Mouse (Mus musculus): ENCODE results near the gene Map2k7. TPM values are rescaled to one million over a fixed set of nuclear protein-coding genes. Genes with fewer than 3 reads are reported as not detected.

Gene Map2k7
- total RNA-seq (2021) = 10 to 100 TPM; 75.8 to 82.8 TPM
- long read RNA-seq, experiment 1, transcript Map2k7-201 (13 exons, 1,626 nt) = minor isoform, 5 of 28 reads
- long read RNA-seq, experiment 1, transcript Map2k7-202 (12 exons, 3,525 nt) = major isoform, 18 of 28 reads
- long read RNA-seq, experiment 1, partial matches to known transcripts = 2 of 28 reads
- long read RNA-seq, experiment 1, other reads (novel, unspliced or antisense) = 2 of 28 reads
- long read RNA-seq, experiment 2, transcript Map2k7-202 (12 exons, 3,525 nt) = major isoform, 14 of 24 reads
- long read RNA-seq, experiment 2, partial matches to known transcripts = 4 of 24 reads
- long read RNA-seq, experiment 2, other reads (novel, unspliced or antisense) = 2 of 24 reads

DNA sequence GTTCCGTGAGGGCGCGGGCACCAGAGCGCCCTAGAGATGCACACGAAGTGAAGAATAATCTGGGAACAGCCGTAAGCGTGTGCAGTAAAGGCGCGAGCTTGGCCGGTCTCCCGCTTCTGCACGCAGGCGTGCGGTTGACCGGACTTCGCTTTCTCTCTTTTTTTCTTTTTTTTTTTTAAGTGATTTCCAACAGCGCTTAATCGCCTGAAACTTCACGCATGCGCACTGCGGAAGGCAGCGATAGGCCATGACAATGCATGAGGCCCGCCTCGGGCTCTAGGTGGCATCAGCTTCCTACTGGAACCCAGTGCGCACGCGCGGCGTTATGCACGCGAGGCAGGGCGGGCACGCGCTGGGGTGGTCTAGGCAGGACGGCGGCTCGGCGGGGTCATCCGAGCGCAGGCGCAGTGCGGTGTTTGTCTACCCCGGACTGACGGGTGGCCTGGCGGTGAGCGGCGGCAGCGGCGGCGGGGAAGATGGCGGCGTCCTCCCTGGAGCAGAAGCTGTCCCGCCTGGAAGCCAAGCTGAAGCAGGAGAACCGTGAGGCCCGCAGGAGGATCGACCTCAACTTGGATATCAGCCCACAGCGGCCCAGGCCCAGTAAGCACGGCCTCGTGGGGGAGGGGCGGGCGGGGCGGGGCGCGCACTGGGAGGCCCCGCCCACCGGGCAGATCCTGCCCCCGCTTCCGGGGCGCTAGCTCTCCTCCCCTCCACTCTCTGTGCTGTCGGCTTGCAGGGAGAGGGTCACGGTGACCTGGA is at the start of gene Map2k7, which contains the start of gene Gm49320:
TSS of gene Map2k7 (plus strand) at position 307 of the 759 bp plus-strand sequence.
TSS of gene Gm49320 (plus strand) at position 432 of the 759 bp plus-strand sequence.
- intact Hi-C loops (cut with DNase I) = loop anchor here (5.0 kb wide), 1 partner anchor 71 kb away; the partner anchor contains the start of gene Evi5l
- DNase-seq = peak; percentile 99 to 100

DNA sequence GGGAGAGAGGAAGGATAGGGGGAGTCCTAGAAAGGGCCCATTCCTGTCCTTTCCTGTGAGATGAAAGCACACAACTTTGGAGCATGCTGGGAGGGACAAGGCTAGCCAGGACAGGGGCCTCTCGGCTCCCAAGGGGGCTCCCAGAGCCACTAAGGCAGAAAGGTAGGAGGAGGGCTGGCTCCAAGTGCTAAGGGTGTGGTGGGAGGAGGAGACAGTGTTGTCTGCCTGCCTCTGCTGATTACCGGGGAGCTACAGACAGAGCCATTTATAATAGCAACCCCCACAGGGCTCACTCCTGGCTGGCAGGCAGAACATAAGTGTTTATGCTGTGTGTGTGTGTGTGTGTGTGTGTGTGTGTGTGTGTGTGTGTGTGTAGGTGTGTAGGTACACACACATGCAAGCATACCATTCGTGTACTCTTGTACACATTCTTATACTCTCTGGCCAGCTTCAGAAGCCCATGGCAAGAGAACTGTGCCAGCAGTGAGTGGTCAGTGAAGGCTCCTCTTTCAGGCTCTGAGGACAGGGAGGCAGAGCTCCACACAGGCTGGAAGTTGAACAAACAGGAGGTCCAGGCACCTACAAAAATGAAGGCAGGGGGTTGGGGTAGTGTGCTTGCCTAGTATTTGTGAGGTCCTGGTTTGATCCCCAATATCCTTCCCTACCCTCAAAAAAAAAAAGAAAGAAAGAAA is 49.4 kb upstream of the Map2k7 start:
- intact Hi-C loops (cut with DNase I) = no loop called here

DNA sequence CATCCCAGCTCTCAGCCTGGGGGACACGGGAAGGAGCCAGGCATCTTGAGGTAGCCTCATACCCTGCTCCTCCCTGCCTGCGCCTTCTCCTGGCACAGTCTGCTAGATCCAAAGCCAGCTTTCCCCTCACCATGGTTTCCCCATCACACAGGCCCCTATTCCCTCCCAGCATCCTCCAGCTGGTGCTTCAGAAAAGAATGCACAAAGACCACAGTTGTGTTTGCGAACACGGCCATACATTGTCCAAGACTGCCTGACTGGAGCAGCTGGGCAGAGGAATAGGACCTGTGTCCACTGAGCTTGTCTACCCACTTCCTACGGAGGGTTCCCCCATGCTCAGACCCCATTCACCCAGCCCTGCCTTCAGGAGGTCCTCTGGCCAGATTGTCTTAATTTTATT is 46.2 kb upstream of the Map2k7 start:
- intact Hi-C loops (cut with DNase I) = loop anchor here (2.0 to 5.0 kb wide), 3 partner anchors 42 to 325 kb away; no protein-coding TSS in a partner anchor

More for the DNA sequence above, 49.4 kb upstream of the Map2k7 start:
- no peak for DNase-seq

DNA sequence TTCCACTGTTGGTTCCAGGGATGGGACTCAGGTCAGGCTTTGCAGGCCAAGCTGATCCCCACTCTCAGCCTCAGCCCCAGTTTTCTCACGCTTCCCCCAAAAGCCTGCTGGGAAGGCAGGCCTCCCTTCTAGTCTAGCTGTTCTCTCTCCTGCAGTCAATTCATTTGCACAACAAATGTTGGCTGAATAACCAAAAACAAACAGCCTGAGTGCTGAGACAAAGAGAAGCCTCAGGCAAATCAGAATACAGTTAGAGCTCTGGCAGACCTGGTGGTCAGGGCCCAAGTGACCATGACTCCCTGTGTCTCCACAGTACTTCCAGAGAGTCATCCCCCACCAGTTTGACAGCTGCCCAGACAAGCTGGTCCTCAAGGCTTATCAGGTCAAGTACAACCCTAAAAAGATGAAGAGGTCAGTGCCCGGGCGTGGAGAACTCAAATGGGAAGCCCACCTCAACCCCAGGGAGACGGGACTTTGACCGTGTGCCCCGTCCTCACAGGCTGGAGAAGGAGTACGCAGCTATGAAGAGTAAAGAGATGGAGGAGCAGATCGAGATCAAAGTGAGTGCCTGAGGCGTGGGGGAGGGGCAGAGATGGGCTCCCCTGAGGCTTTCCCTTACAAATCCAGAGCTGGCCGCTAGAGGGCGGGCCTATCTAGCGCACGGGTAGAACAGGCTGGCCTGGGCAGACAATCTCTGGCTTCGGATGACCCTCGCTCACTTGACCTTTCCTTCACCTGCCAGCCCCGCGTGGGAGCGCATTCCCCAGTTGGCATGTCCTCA is 45.5 kb upstream of the Map2k7 start:
- peak; percentile 80 to 82 for DNase-seq
- intact Hi-C loops (cut with DNase I) = loop anchor here (2.0 to 5.0 kb wide), 3 partner anchors 42 to 324 kb away; no protein-coding TSS in a partner anchor

More for the DNA sequence above, 46.2 kb upstream of the Map2k7 start:
- DNase-seq = no peak

DNA sequence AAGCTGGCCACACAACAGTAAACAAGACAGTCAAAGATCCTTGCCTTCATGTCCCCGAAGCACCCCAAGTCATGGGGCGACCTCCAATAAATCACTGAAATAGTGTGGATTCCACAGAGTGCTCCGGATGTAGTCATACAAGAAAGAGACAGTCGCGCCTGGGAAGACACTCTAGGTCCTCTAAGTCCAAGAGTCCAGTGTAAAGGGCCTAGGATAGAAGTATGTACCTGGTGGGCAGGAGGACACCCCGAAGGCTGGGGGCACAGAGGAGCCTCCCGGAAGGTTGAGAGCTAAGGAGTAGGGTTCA is 45.0 kb upstream of the Map2k7 start:
- intact Hi-C loops (cut with DNase I) = loop anchor here (2.0 to 5.0 kb wide), 3 partner anchors 41 to 324 kb away; no protein-coding TSS in a partner anchor
- DNase-seq = no peak

DNA sequence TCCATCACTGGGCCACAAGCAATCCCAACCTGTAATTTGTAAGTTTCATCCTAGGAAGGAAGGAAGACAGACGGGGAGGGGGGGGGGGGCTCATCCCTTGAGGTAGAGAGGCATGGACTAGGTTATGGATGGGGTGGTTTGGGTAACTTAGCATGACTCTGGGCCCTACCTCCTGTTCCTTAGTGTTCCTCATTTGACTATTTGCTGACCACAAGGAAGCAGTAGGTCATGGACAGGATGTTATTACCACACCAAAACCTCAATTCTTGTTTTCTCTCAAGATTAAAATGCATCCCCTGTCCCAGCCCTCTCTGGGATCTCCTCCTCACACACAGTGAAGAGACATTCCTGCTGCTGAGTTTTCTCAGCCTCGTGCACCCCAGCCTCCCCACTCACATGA is 37.2 kb upstream of the Map2k7 start:
- DNase-seq = no peak
- intact Hi-C loops (cut with DNase I) = no loop called here

DNA sequence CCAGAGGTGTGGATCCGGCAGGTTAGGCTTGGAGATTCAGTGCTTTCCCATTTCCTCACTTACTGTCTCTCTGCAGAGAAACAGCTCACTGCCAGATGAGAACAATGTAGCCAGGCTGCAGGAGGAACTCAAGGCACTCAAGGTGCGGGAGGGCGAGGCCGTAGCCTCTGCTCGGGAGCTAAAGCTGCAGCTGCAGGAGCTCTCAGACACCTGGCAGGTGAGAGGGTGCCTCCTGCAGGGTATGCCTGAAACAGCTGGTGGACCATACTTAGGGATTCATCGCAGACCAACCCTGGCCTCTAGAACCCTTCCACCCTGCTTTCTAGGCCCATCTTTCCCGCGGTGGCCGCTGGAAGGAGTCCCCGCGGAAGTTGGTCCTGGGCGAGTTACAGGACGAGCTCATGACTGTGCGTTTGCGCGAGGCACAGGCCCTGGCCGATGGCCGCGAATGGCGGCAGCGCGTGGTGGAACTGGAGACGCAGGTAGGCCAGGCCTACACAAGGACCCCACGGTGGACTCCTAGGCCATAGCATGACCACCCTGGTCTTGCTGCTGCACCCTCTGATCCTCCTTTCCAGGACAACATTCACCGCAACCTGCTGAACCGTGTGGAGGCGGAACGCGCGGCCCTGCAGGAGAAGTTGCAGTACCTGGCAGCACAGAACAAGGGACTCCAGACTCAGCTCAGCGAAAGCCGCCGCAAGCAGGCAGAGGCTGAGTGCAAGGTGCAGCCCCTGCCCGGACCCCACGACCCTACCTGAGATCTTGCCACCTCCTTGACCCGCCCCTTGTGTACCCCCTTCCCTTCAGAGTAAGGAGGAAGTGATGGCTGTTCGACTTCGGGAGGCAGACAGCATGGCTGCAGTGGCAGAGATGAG is 33.1 kb upstream of the Map2k7 start:
- DNase-seq = no peak
- intact Hi-C loops (cut with DNase I) = no loop called here

DNA sequence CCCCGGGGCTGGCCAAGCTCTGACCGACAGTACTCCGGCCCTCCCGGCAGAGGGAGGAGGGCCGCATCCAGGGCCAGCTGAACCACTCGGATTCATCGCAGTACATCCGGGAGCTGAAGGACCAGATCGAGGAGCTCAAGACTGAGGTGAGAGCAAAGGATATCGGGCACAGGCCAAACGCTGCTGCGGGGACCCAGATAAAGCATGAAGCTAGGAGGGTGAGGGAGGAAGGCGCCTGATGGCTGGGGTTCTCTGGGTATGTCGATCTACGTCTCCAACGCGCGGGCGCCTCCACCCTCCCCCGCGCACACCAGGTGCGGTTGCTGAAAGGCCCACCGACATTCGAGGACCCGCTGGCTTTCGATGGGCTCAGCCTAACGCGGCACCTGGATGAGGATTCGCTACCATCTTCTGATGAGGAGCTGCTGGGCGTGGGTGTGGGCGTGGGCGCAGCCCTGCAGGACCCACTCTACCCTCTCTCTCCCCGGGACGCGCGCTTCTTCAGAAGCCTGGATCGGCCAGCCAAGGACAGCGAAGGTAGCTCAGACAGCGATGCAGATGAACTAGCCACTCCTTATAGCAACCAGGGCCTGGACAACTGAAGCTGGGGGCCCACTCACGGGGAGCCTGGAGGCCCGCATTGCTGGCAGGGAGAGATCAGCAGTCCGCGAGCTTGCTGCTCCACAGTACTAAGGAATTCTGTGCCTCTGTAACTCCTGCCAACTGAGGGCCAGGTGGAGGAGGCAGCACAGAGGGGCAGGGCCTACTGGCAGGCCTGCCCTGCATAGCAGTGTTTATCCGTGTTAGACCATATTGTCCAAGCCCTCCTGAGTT is 32.1 kb upstream of the Map2k7 start:
- no peak for DNase-seq
- intact Hi-C loops (cut with DNase I) = no loop called here

DNA sequence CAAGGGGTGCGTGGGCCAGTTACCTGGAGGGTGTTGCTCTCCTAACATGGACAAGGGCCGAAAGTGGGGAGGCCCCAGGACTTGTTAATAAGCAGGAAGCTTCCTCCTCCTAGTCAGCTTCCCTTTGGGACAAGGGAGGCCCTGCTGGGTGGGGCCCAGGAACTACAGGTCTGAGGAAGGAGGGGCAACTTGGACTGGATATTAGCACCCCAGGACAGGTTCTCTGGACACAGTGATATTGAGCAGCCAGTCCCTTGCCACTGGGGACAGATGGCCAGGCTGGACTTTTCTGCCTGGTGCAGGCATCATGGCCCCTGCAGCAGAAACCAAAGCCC is 31.6 kb upstream of the Map2k7 start:
- intact Hi-C loops (cut with DNase I) = no loop called here
- DNase-seq = no peak

DNA sequence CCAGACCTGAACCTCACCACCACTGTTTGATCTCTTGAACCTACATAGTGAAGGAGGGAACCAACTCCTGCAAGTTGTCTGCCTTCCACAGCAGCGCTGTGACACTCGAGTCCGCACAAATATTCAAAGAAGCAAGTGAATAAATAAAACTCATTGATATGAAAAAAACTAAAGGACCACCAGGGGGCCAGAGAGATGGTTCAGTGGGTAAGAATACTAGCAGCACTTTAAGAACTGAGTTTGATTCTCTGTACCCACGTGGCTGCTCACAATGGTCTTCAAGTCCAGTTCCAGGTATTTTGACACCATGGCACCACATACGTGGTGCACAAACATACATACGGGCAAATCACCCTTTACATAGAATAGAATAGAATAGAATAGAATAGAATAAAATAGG is 27.4 kb upstream of the Map2k7 start:
- DNase-seq = no peak
- intact Hi-C loops (cut with DNase I) = no loop called here

DNA sequence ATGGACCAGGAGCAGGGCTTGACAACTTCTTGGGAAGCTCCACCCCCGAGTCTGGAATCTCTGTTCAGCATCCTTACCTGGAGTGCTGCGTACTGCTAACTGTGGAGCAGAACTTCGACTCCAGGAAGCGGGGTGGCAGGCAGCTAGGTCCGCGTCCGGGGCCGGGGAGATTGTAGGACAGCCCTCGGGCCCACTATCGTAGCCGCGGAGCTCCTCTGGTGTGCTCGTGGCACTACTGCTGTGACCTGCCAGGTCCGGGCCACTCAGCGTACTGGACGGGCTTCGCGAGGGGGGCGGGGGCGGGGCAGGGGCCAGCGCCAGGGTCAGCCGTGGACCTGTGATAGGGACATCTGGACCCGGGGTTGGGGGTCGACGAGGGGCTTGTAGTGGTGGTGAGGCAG is 25.7 kb upstream of the Map2k7 start:
- intact Hi-C loops (cut with DNase I) = no loop called here
- no peak for DNase-seq

DNA sequence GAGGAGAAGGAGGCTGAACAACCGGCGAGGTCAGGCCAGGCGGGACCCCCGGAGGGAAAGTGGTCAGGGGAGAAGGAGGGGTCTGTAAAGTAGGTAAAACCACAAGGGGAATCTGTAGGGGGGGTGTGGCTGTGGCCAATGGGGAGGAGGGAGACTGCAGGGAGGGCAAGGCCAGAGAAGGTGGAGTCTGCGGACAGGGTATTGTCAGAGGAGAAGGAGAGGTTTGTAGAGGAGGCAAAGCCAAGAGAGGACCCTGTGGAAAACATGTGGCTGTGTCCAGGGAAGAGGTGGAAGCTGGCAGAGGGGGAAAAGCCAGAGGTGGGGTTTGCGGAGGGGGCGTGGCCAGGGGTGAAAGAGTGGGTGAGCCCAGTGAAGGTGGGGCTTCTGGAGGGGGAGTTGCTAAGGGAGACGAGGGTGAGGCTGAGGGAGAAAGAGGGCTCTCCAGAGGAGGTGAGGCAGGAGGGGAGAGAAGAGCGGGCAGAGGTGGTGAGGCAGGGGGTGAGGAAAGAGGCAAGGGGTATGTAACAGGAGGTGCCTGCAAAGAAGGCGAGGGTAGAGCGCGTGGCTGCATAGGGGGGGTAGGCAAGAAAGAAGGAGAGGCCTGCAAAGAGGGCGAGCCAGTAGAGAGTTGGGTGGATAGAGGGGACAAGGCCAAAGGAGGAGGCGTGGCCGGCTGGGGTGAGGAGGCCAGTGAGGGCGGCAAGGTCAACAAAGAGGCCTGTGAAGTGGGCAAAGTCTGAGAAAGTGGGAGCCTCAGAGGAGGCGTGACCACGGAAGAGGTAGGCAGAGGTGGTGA is 25.1 kb upstream of the Map2k7 start:
- intact Hi-C loops (cut with DNase I) = no loop called here
- DNase-seq = peak in 1 of 2 experiments; percentile 28

DNA sequence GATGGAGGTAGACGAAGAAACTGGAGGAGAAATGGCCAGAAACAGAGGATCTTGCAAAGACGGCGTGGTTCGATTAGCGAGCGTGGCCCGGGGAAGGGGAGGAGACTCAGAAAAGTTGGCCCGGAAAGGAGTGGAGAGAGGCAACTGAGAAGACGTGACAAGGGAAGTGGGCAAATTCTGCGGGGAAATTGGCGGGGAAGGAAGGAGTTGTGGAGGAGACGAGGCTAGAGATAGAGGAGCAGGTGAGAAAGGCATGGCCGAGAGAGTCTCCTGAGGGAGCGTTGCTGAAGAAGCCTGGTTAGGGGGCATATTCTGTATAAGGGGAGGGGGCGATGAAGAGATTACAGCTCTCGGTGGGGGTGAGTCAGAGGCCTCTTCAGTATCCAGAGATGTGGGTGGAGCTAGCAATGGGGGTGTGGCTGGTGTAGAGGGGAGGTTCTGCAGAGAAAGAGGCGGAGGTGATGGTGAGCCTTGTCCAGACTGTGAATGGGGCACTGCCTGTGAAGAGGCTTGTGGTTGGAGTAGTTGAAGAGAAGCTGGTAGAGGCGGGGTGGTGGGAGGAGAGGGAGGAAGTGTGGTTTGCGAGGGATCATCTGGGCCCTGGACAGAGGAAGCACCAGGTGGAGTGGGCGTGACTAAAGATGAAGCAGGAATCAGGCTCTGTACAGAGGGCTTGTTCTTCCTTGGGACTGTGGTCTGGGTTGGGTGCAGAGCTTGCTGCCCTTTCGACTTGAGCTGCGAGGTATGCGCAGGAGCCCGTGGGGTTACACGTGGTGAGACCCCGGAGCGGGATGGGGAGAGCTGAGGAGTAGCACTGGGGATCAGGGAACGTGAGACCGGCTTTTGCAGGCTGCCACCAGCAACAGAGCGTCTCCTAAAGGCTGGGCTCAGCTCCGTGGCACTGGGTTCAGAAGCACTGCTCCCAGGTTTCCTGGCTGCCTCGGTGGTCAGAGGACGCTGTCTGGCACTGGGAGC is 24.2 kb upstream of the Map2k7 start:
- intact Hi-C loops (cut with DNase I) = no loop called here
- no peak for DNase-seq

DNA sequence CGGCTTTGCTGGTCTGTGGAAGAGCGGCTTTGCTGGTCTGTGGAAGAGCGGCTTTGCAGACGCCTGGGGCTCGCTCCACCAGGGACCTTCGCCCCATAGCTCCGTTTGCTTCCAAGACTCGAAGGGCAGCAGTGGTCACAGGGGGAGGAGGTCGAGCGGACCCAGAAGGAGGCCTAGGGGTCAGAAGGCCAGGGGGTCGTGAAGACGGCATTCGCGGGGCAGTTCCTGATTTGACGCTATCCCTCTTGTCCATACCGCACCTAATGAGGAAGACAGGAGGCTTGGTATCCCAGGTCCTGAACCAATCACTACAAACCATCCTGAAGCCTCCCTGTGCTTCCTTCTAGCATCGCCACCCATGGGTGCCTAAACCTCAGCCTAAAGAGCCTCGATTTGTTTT is 22.2 kb upstream of the Map2k7 start:
- intact Hi-C loops (cut with DNase I) = no loop called here
- DNase-seq = no peak

DNA sequence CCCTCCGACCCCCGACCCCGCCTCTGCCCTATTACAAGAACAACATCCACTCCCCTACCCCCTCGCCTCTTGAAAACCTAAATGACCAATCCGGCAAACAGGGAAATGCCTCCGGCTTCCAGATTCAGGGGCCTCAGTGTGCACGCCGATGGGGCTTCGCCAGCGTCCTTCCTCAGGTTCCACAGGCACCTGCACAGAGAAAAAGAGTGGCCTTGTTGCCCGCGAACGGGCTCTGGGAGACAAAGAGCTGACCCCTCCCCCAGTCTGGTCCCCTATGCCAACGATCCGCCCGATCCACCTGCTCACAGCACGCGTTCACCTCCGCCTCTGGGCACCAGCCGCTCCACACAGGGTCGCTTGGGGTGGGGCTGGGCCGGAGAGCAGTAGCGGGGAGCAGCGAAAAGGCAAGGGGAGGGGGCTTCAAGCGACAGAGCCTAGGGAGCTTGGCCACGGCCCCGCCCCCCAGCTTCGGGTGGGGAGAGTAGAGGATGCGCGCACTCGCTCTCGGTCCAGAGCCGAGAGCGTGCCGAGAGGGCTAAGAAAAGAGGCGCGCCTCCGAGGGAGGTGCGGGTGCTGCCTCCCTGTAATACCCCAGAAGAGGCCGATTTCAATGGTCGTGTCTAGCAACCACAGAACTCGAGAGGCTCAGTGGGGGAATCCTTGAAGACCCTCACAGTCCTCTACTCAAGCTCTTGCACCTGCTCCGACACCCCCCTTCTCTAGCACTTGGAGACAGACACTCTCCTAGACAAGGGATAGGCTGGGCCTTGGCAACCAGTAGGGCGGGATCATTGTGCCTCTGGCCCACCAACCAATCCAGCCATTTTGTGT is 21.5 kb upstream of the Map2k7 start, which contains the start of gene Prr36:
TSS of gene Prr36 (minus strand) at position 669 of the 831 bp plus-strand sequence.
- intact Hi-C loops (cut with DNase I) = no loop called here
- no peak for DNase-seq

DNA sequence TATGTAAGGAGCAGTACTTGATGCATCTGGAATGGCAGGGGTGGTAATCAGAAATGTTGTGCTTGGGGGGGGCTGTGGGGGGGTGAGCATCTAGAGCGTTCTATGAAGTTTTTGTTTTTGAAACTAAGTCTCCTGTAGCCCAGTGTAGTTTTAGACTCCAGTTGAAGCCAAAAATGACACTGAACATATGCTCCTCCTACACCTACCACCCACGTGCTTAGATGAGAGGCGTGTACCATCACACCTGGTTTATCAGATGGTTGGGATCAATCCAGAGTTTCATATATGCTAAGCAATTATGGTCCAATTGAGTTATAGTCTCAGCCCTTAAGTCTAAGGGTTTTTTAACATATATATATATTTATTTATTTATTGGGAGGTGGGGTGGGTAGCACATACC is 18.9 kb upstream of the Map2k7 start:
- intact Hi-C loops (cut with DNase I) = no loop called here
- DNase-seq = no peak
